Mouse (Mus musculus) liver, embryonic 16.5 days (tissue): Measurements from ENCODE around the gene Pramef25. TPM values are rescaled to one million over a fixed set of nuclear protein-coding genes. Genes with fewer than 3 reads are reported as not detected.
"Not testable (repeated sequence)": the region's sequence is repeated elsewhere in the genome, so short reads cannot be mapped to it uniquely, and the experiment has no call there.

Experiments
- ATAC-seq: fragments of 200-750 bp; cut with Nextera tagmentation; 2 replicates; pipeline ENCODE4 v1.8.0; 2017; ENCODE audit warnings: low read depth, mild to moderate bottlenecking, moderate number of reproducible peaks, moderate library complexity
- H3K27ac ChIP-seq: fragments of 300-500 bp; sonication (generic); 2 replicates; pipeline ENCODE4 v1.5.1; 2014; ENCODE audit warnings: mild to moderate bottlenecking, low read length
- H3K27me3 ChIP-seq: fragments of 300-500 bp; sonication (generic); 2 replicates; pipeline ENCODE4 v1.6.1; 2014; ENCODE audit warnings: low read depth, low read length, mixed read lengths; ENCODE audit not compliant: control insufficient read depth, insufficient read depth
- H3K36me3 ChIP-seq: fragments of 300-500 bp; sonication (generic); 2 replicates; pipeline ENCODE4 v1.6.1; 2014; ENCODE audit warnings: mild to moderate bottlenecking; ENCODE audit not compliant: control insufficient read depth, insufficient read depth
- H3K4me1 ChIP-seq: fragments of 300-500 bp; sonication (generic); 2 replicates; pipeline ENCODE4 v1.6.1; 2014; ENCODE audit warnings: low read depth, low read length, mixed read lengths; ENCODE audit not compliant: control insufficient read depth
- H3K4me2 ChIP-seq: fragments of 300-500 bp; sonication (generic); 2 replicates; pipeline ENCODE4 v1.6.1; 2014; ENCODE audit warnings: low read depth, low read length, mixed read lengths
- H3K4me3 ChIP-seq: fragments of 300-500 bp; sonication (generic); 2 replicates; pipeline ENCODE4 v1.5.1; 2014; ENCODE audit warnings: low read depth, mild to moderate bottlenecking, low read length
- H3K9ac ChIP-seq: fragments of 300-500 bp; sonication (generic); 2 replicates; pipeline ENCODE4 v1.6.1; 2014; ENCODE audit warnings: low read depth, low read length
- H3K9me3 ChIP-seq: fragments of 300-500 bp; sonication (generic); replicated peaks from 2 replicates; pipeline ENCODE4 v1.6.1; 2016; ENCODE audit warnings: low read length; ENCODE audit not compliant: control insufficient read depth
- WGBS: fragments of 180-500 bp; shearing (Covaris S2); extraction: QIAGEN DNeasy Blood & Tissue Kit; methylation state at CpG from one replicate; pipeline ENCODE4 v1.1.7; 2014; ENCODE audit not compliant: insufficient replicate concordance; 5-methylcytosine and 5-hydroxymethylcytosine counted together
- polyA plus RNA-seq: library from polyadenylated mRNA; unstranded; fragments of >200 nt; fragmentation: Nextera tagmentation; extraction: Ambion mirVana; gene quantifications from 2 replicates; pipeline ENCODE4 v1.2.1, GENCODE M21; 2015

Pramef25 gene
- not detected in 2 replicates for polyA plus RNA-seq

DNA sequence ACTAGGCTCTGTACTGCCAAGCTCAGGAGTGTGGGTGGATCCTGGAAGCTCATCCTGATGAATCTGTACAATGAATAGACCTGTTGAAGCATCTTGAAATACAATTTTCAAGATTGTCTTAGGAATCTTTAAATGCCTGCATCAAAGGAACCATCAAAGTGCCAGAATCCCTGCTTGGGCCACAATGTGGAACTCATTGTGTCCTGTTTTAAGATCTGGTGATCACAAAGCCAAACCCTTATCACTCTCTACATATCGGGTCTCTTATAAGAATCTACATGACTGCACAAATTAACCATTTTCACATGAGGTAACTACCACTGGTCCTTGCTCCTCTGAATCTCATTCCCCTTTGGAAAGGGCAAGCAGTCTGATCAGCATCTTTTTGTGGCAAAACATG lies at the start of gene Pramef25:
TSS of gene Pramef25 (minus strand) at position 101 of the 400 bp plus-strand sequence.
- not testable (repeated sequence) for H3K27ac ChIP-seq, H3K27me3 ChIP-seq, H3K4me3 ChIP-seq, H3K9ac ChIP-seq, H3K4me1 ChIP-seq, H3K9me3 ChIP-seq, H3K4me2 ChIP-seq, H3K36me3 ChIP-seq, ATAC-seq
- WGBS = 65% methylated on average over 1 of the region's 1 CpGs

DNA sequence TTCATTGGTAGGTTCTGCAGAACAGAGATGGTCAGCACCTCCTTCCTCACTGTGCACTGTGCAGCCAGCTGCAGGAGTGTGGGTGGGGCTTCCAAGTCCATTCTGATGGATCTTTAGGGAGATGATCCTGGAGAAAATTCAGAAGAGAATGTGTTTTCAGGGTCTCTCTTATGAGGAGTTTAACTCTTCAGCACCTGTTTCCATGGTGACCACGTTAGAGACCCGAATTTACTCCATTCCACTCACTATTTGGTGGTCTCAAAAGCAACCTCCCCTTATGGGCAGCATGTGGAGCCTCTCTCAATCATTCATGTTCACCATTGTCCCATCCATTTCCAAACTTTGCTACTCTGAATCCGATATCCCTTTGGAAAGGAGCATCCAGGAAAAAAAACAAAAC lies 43.5 kb upstream of the Pramef25 start, which contains the start of gene Pramef17:
TSS of gene Pramef17 (minus strand) at position 101 of the 400 bp plus-strand sequence.
- H3K9me3 ChIP-seq, H3K4me1 ChIP-seq, H3K4me3 ChIP-seq, H3K9ac ChIP-seq, H3K27ac ChIP-seq, H3K27me3 ChIP-seq, H3K4me2 ChIP-seq, H3K36me3 ChIP-seq, ATAC-seq: not testable (repeated sequence)
- WGBS = 27% methylated on average over 3 of the region's 3 CpGs

DNA sequence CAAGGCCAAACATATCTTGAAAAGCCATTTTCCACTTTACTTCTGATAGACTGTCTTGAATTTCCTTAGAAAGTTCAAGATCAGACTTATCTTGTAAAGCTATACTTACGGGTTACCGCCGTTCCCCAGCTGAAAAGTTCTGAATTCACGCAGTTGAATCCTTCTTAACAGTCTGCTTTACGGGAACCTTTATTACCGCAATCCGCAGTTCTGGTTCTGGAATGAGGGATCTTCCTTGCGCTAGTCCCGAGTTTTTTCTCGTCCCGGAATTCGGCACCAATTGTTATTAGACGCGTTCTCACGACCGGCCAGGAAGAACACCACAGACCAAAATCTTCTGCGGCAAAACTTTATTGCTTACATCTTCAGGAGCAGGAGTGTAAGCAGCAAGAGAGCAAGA lies 37.3 kb upstream of the Pramef25 start:
- H3K4me1 ChIP-seq, H3K9ac ChIP-seq, H3K27ac ChIP-seq, ATAC-seq, H3K9me3 ChIP-seq, H3K4me2 ChIP-seq, H3K27me3 ChIP-seq, H3K36me3 ChIP-seq, H3K4me3 ChIP-seq: not testable (repeated sequence)
- WGBS = 87% methylated on average over 11 of the region's 17 CpGs

DNA sequence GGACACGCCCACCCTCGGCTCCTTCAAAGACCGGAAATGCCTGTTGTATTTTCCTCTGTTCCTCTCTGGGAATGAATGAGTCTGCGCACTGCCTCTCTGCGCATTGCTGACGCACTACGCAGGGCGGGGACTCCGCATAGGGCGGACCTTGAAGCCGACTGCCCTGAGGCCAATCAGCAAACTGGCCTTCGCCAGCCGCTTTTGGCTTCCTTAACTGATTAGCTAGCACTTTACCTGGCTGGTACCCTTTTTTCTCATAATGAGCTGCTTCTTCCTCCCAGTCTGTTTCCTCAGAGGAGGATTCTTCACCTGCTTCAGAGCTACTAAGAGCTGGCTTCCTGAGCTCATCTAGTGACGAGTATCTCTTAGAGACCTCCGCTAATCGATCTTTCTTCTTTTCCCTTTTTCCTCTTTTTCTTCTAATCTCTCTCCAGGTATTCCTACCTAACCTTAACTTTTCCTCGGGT lies 36.7 kb upstream of the Pramef25 start:
- H3K27ac ChIP-seq, H3K27me3 ChIP-seq, H3K4me3 ChIP-seq, ATAC-seq, H3K9me3 ChIP-seq, H3K4me2 ChIP-seq, H3K4me1 ChIP-seq, H3K36me3 ChIP-seq, H3K9ac ChIP-seq: not testable (repeated sequence)
- 81% methylated on average over 8 of the region's 17 CpGs for WGBS

DNA sequence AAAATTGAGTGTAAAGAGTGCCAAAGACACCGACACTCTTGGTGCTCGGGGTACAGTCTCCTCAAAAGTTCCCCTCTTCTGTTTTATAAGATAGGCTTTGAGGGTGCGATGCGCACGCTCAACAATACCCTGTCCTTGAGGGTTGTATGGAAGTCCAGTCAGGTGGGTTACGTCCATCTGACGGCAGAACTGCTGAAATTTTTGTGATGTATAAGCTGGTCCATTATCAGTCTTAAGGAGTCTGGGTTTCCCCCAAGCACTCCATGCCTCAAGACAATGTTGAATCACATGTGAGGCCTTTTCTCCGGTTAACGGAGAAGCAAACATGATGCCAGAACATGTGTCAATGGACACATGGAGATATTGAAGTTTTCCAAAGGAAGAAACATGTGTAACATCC lies 34.9 kb upstream of the Pramef25 start:
- not testable (repeated sequence) for H3K4me2 ChIP-seq, H3K36me3 ChIP-seq, ATAC-seq, H3K27me3 ChIP-seq, H3K9me3 ChIP-seq, H3K27ac ChIP-seq, H3K4me1 ChIP-seq, H3K9ac ChIP-seq, H3K4me3 ChIP-seq
- WGBS = 91% methylated on average over 2 of the region's 9 CpGs

DNA sequence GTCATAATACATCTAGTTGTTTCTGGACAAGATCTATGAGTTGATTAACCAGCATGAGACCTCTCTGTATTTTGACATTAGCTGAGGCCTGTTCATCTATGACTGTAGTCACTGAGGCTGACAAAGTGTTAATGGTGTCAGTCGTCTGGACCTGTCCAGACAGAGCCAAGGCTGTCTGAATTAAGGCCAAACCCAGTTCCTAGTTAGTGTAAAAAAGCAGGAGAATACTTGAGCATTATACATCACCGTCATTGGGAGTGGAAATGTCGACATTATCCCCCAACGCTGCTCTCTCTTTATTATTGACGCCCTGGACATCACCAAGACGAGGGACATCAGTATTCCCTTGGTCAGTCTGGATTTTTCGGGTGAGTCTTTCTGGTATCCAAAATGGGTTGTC lies 34.3 kb upstream of the Pramef25 start:
- H3K9me3 ChIP-seq, H3K4me2 ChIP-seq, H3K27ac ChIP-seq, ATAC-seq, H3K27me3 ChIP-seq, H3K9ac ChIP-seq, H3K36me3 ChIP-seq, H3K4me3 ChIP-seq, H3K4me1 ChIP-seq: not testable (repeated sequence)
- no CpG with 5 or more reads among the region's 7 CpGs for WGBS

DNA sequence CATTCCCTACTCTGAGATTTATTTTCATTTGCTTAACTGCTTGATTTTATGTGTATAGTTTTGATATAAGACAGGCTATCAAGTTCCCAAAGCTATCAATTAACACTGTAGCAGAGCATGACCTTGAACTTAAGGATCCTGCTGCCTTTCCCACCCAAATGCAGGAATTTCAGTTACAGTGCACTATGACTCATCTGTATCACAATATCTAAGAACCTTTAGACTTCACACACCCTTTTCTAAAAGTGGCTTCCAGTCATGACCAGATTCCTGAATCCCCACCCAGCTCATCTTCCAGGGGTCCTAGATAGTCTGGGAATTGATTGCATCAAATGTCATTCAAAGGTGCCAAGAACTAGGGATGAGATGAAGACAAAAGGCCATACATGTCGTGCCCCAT lies 32.6 kb upstream of the Pramef25 start:
- H3K27me3 ChIP-seq, H3K4me1 ChIP-seq, H3K36me3 ChIP-seq, ATAC-seq, H3K9me3 ChIP-seq, H3K4me2 ChIP-seq, H3K27ac ChIP-seq, H3K4me3 ChIP-seq, H3K9ac ChIP-seq: not testable (repeated sequence)
- WGBS = no CpG with 5 or more reads among the region's 1 CpGs

DNA sequence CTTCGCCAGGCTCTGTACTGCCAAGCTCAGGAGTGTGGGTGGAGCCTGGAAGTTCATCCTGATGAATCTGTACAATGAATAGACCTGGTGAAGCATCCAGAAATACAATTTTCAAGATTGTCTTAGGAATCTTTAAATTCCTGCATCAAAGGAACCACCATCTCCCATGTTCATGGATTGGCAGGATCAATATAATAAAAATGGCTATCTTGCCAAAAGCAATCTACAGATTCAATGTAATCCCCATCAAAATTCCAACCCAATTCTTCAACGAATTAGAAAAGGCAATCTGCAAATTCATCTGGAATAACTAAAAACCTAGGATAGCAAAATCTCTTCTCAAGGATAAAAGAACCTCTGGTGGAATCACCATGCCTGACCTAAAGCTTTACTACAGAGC lies 16.0 kb upstream of the Pramef25 start, which contains the start of gene Gm13101:
TSS of gene Gm13101 (minus strand) at position 101 of the 400 bp plus-strand sequence.
- H3K4me1 ChIP-seq = not testable (repeated sequence)

DNA sequence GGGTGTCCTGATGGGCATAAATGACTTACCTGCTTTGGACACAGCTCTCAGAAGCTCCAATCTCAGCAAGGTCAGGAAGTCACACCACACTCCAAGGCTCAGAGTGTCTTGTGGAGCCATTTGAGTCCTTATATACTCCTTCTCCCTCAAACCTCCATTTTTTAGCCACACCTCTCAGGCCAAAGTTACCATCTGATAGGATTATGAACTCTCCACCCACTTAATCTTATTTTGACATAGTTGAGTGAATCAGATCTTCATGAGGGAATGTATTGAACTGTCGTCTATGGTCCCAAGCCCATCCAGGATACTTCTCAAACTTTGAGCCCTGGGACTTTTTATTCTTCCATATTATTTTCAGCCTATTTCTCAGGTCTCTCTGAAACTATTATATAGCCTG lies 50.5 kb downstream of the Pramef25 start, which contains the start of gene Pramef6:
TSS of gene Pramef6 (minus strand) at position 101 of the 400 bp plus-strand sequence.
- H3K27ac ChIP-seq, H3K9ac ChIP-seq, H3K4me2 ChIP-seq, H3K36me3 ChIP-seq, ATAC-seq, H3K4me1 ChIP-seq, H3K9me3 ChIP-seq, H3K27me3 ChIP-seq, H3K4me3 ChIP-seq: not testable (repeated sequence)
- WGBS = 56% methylated on average over 1 of the region's 1 CpGs

More for the DNA sequence above, 16.0 kb upstream of the Pramef25 start, which contains the start of gene Gm13101:
- not testable (repeated sequence) for H3K27ac ChIP-seq, H3K9ac ChIP-seq, H3K9me3 ChIP-seq, H3K36me3 ChIP-seq, H3K4me3 ChIP-seq, H3K4me2 ChIP-seq, H3K27me3 ChIP-seq, ATAC-seq
- 22% methylated on average over 2 of the region's 2 CpGs for WGBS
